Mouse (Mus musculus): Measurements from ENCODE around the gene Zfp771. TPM values are rescaled to one million over a fixed set of nuclear protein-coding genes. Genes with fewer than 3 reads are reported as not detected.

Gene Zfp771
- 41.3 and 44.6 TPM in 2 replicates for polyA plus RNA-seq (2016; fragmentation: Nextera tagmentation; extraction: Ambion mirVana)

DNA sequence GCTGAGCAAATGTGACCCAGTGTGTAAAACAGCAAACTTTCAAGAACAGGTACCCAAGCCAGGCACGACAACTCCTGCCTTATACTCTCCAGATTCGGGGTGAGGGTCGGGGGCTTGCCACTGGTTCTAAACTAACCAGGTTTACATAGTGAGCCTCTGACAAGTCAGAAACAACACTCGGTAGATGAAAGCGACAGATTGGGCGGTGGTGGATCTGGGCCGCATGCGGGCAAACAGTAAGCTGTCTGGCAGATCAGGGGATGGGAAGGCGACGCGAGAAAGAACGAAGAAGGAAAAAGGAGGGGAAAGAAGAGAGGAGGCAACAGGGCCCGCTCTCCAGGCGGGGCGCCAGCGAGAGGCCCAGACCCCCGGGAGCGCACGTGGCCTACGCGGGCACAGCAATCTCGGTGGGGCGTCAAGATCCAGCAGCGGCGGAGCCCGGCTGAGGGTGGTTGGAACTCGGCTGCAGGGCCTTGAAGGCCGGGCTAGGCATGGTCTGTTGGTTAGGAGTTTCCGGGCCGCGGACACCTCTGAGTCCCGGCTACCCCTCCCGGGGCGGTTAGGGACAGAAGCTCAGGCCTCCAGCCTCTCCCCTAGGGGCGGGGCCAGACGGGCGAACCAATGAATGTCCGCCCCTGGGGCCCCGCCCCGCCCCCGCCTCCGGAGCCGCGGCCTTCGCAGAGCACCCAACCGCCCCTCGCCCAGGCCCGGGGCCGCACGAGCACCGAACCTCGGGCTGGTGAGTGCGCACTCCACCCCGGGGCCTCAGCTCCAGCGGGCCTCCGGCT lies at the start of gene Zfp771:
Gene Zfp771 (plus strand): TSS at position 405 of the 788 bp plus-strand sequence.
- DNase-seq (ENCODE audit: low spot score): peak; percentile 97
- H3K4me1 ChIP-seq: peaks cover 34% of the 10 kb centered on the region
- no peaks in the 10 kb centered on the region for H3K9me3 ChIP-seq
- H3K27ac ChIP-seq: peak within 1 kb of the TSS; percentile 97
- H3K4me3 ChIP-seq: peak within 1 kb of the TSS; percentile 89
- peaks cover 25% of the 10 kb centered on the region; the same call in 1 of the 2 replicates for H3K36me3 ChIP-seq
- no peaks in the 10 kb centered on the region for H3K27me3 ChIP-seq (ENCODE audit: insufficient read depth, poor library complexity, severe bottlenecking)
- 1% methylated on average over 56 of the region's 56 CpGs for WGBS

- 75% methylated on average over 7 of the region's 7 CpGs for whole genome bisulfite sequencing
- H3K27ac ChIP-seq: peak overlapping the region; percentile 94
These were observed 49.4 kb upstream of the Zfp771 start for GRCm38 (mm10) chr7:127194633-127195029.

GRCm38 (mm10) chr7:127195544-127196295 lies 48.4 kb upstream of the Zfp771 start, which contains the start of gene Cd2bp2:
Gene Cd2bp2, minus strand, starts transcription at chr7:127196050.
- peak; percentile 99 for DNase-seq (ENCODE audit: low spot score)
- Histone ChIP-seq H3K27me3 (ENCODE audit: insufficient read depth, poor library complexity, severe bottlenecking) (no peaks in the 10 kb centered on the region), H3K27ac (peak within 1 kb of the TSS; percentile 94), H3K36me3 (peaks cover 77% of the 10 kb centered on the region), H3K4me1 (peaks cover 26% of the 10 kb centered on the region), H3K4me3 (peak within 1 kb of the TSS; percentile 87), H3K9me3 (no peaks in the 10 kb centered on the region)
- under 1% methylated on average over 51 of the region's 51 CpGs for WGBS

More at GRCm38 (mm10) chr7:127194633-127195029, 49.4 kb upstream of the Zfp771 start:
- no peaks in the 10 kb centered on the region for H3K9me3 ChIP-seq
- H3K4me1 ChIP-seq: peaks cover 26% of the 10 kb centered on the region
- no peaks in the 10 kb centered on the region for H3K27me3 ChIP-seq (ENCODE audit: insufficient read depth, poor library complexity, severe bottlenecking)
- no peak for DNase-seq (ENCODE audit: low spot score)
- H3K36me3 ChIP-seq: peaks cover 66% of the 10 kb centered on the region
- peak overlapping the region; percentile 87 for H3K4me3 ChIP-seq

- H3K36me3 ChIP-seq: peaks cover 80% of the 10 kb centered on the region
- 57% methylated on average over 11 of the region's 11 CpGs for WGBS
- no peaks in the 10 kb centered on the region for H3K9me3 ChIP-seq
- DNase-seq (ENCODE audit: low spot score): no peak
- H3K4me1 ChIP-seq: peaks cover 26% of the 10 kb centered on the region
- H3K27me3 ChIP-seq (ENCODE audit: insufficient read depth, poor library complexity, severe bottlenecking): no peaks in the 10 kb centered on the region
- peak overlapping the region; percentile 94 for H3K27ac ChIP-seq
- peak overlapping the region; percentile 87 for H3K4me3 ChIP-seq
These were observed 47.6 kb upstream of the Zfp771 start for GRCm38 (mm10) chr7:127196484-127196883.

GRCm38 (mm10) chr7:127206606-127207005 lies 37.5 kb upstream of the Zfp771 start:
- no peak for DNase-seq (ENCODE audit: low spot score)
- Histone ChIP-seq H3K4me1 (peaks cover 36% of the 10 kb centered on the region), H3K9me3 (no peaks in the 10 kb centered on the region), H3K4me3 (peak overlapping the region; percentile 75), H3K36me3 (peaks cover 36% of the 10 kb centered on the region), H3K27ac (peak overlapping the region; percentile 97), H3K27me3 (ENCODE audit: insufficient read depth, poor library complexity, severe bottlenecking) (no peaks in the 10 kb centered on the region)
- WGBS: 57% methylated on average over 2 of the region's 2 CpGs

GRCm38 (mm10) chr7:127207374-127208294 lies 36.4 kb upstream of the Zfp771 start:
- Histone ChIP-seq H3K9me3 (no peaks in the 10 kb centered on the region), H3K36me3 (peaks cover 26% of the 10 kb centered on the region), H3K4me3 (peak overlapping the region; percentile 75), H3K27ac (peak overlapping the region; percentile 97), H3K27me3 (ENCODE audit: insufficient read depth, poor library complexity, severe bottlenecking) (no peaks in the 10 kb centered on the region), H3K4me1 (peaks cover 39% of the 10 kb centered on the region)
- DNase-seq (ENCODE audit: low spot score): peak; percentile 85
- WGBS: under 1% methylated on average over 53 of the region's 53 CpGs

GRCm38 (mm10) chr7:127208295-127208552 lies 35.9 kb upstream of the Zfp771 start, which contains the start of gene Tbc1d10b:
Gene Tbc1d10b, minus strand, starts transcription at chr7:127208468.
- Histone ChIP-seq H3K4me1 (peaks cover 36% of the 10 kb centered on the region), H3K9me3 (no peaks in the 10 kb centered on the region), H3K27ac (peak within 1 kb of the TSS; percentile 97), H3K27me3 (ENCODE audit: insufficient read depth, poor library complexity, severe bottlenecking) (no peaks in the 10 kb centered on the region), H3K4me3 (peak within 1 kb of the TSS; percentile 75), H3K36me3 (peaks cover 20% of the 10 kb centered on the region)
- under 1% methylated on average over 41 of the region's 44 CpGs for WGBS
- DNase-seq (ENCODE audit: low spot score): no peak

DNA sequence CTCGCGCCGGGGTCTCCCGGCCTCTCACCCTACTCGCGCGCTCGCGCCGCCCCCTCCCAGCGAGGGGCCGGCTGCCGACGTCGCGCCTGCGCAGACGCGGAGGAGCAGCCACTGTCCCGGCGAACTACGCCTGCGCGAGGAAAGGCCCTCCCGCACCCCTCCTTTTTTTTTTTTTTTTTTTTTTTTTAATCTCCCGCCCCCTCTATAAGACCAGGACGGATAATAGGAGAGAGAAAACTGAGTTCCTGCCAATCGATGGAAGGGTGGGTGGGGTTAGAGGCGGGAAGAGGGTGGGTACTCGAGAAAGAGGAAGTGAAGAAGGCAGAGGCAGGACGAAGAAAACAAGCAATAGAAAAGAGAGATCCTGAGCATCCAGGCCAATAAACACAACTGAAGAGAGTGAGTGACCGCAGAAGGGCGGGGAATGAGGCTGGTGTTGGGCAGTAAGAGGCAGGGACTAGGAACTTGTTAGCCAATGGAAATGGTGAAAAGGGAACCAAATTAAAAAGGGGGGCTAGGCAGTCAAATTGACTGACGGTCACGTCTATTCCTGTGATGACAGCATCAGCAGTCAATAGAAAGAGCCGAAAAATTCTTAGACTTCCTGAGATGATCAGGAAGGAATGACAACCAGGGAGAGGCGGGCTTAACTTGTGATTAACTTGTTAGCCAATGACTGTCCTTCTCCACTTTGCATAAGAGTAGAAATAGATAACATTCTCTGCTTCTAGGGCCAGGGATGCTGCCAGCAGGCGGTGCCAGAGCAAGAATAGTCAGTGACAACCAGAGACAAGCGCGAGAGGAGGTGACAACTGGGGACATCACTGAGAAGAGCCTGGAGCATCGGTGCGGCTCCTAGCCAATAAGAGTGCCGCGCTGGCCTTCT lies 35.3 kb upstream of the Zfp771 start, which contains the start of gene Mylpf:
Gene Mylpf (plus strand): TSS at position 338 of the 886 bp plus-strand sequence.
- Histone ChIP-seq H3K9me3 (no peaks in the 10 kb centered on the region), H3K4me3 (peak within 1 kb of the TSS; percentile 75), H3K36me3 (peaks cover 15% of the 10 kb centered on the region), H3K4me1 (peaks cover 39% of the 10 kb centered on the region), H3K27me3 (ENCODE audit: insufficient read depth, poor library complexity, severe bottlenecking) (peaks cover 1% of the 10 kb centered on the region; the same call in 1 of the 2 replicates), H3K27ac (peak within 1 kb of the TSS; percentile 97)
- under 1% methylated on average over 44 of the region's 44 CpGs for WGBS
- DNase-seq (ENCODE audit: low spot score): peak; percentile 98

- H3K27ac ChIP-seq: peak overlapping the region; percentile 97
These were observed 34.2 kb upstream of the Zfp771 start for GRCm38 (mm10) chr7:127209851-127210250.

GRCm38 (mm10) chr7:127210266-127210665 lies 33.8 kb upstream of the Zfp771 start:
- H3K9me3 ChIP-seq: no peaks in the 10 kb centered on the region
- no peak for DNase-seq (ENCODE audit: low spot score)
- H3K27ac ChIP-seq: 0 out of 2 replicates have a peak overlapping the region, but pooled peaks have one; percentile 3
- H3K4me3 ChIP-seq: no peak overlapping the region
- H3K4me1 ChIP-seq: peaks cover 53% of the 10 kb centered on the region
- peaks cover 5% of the 10 kb centered on the region for H3K36me3 ChIP-seq
- 82% methylated on average over 4 of the region's 4 CpGs for WGBS
- H3K27me3 ChIP-seq (ENCODE audit: insufficient read depth, poor library complexity, severe bottlenecking): peaks cover 11% of the 10 kb centered on the region; the same call in 1 of the 2 replicates

More at GRCm38 (mm10) chr7:127209851-127210250, 34.2 kb upstream of the Zfp771 start:
- peaks cover 9% of the 10 kb centered on the region for H3K36me3 ChIP-seq
- no peak for DNase-seq (ENCODE audit: low spot score)
- WGBS: 76% methylated on average over 5 of the region's 5 CpGs
- no peaks in the 10 kb centered on the region for H3K9me3 ChIP-seq
- no peak overlapping the region for H3K4me3 ChIP-seq
- H3K27me3 ChIP-seq (ENCODE audit: insufficient read depth, poor library complexity, severe bottlenecking): peaks cover 11% of the 10 kb centered on the region; the same call in 1 of the 2 replicates
- H3K4me1 ChIP-seq: peaks cover 49% of the 10 kb centered on the region

DNA sequence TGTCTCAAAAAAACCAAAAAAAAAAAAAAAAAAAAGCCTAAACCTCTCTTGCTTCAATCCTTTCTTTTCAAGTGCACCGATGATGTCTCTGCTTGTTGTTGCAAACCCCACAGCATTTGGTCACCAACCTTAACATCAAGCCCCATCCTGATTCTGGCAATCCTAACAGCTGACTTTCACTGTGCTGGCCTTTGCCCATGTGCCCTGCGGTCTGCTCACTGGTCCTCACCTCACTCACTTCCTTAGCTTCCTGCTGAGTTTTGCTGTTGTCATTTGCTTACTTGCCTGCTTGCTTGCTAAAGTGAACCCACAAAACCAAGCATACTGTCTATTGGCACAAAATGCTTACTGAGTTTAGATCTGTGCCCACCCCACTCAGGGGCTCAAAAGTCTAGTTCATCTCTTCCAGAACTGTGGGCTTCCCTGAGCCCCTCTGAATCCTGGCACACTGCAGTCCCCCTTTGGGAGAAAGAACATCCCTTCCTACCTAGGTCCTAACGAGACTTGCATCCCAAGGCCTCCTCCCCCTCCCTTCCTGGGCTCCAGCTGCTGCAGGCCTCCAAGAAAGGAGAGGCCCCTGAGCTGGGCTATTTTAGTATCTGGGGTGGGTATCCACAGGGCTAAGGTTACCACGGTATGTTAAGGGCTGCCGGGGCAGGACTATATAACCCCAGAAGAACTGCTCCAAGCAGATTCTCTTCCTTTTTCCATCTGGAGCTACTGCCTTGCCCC lies 32.9 kb upstream of the Zfp771 start:
- H3K36me3 ChIP-seq: 0 out of 2 replicates have a peak, but pooled peaks cover 3% of the 10 kb centered on the region
- peak overlapping the region; percentile 65 for H3K27ac ChIP-seq
- H3K9me3 ChIP-seq: no peaks in the 10 kb centered on the region
- DNase-seq (ENCODE audit: low spot score): no peak
- peaks cover 11% of the 10 kb centered on the region; the same call in 1 of the 2 replicates for H3K27me3 ChIP-seq (ENCODE audit: insufficient read depth, poor library complexity, severe bottlenecking)
- H3K4me3 ChIP-seq: no peak overlapping the region
- H3K4me1 ChIP-seq: peaks cover 53% of the 10 kb centered on the region
- 57% methylated on average over 5 of the region's 5 CpGs for WGBS
